Mouse (Mus musculus): ENCODE measurements around the gene Scnn1g. TPM values are rescaled to one million over a fixed set of nuclear protein-coding genes. Genes with fewer than 3 reads are reported as not detected.

Gene Scnn1g
- polyA plus RNA-seq, 1 experiment from 2014 or later = 0.91 TPM

DNA sequence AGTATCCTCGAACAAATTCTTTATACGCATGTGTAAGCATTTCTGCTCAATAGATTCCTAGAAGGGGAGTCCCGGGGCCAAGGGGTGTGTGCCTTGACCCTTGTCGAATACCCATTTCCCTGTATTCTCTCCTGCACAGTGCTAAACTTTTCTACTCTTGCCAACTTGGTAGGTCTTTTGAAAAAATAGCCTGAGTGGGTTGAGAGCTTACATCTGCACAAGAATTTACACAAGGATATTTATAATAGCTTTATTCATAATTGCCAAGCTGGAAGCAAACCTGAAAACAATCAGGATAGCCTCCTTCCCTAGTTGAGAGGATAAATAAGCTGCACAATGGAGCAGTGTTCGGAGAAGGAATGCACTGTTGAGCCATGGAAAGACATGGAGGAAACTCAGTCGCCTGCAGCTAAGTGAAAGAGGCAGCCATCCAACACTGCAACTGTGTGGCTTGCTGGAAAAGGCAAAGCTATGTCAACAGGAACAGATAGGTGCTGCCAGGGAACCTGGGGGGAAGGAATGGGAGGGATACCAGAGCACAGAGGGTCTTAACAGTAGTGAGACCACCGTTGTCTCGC, 51.5 kb downstream of the Scnn1g start:
- 75% methylated on average over 8 of the region's 8 CpGs for WGBS
- no peak overlapping the region for H3K4me3 ChIP-seq (ENCODE audit: low read depth, low read length)
- no peaks in the 10 kb centered on the region for H3K9me3 ChIP-seq (ENCODE audit: control insufficient read depth, low read depth, low read length)
- H3K27me3 ChIP-seq (ENCODE audit: control insufficient read depth, insufficient read depth, low read length) = no peaks in the 10 kb centered on the region
- no peaks in the 10 kb centered on the region for H3K4me1 ChIP-seq (ENCODE audit: control insufficient read depth, insufficient read depth, low read length)
- H3K27ac ChIP-seq (ENCODE audit: low read length) = no peak overlapping the region
- no peak for ATAC-seq (ENCODE audit: insufficient number of reproducible peaks, insufficient read depth, low FRiP score, low read depth)
- no peak overlapping the region for H3K4me2 ChIP-seq (replicated peaks; ENCODE audit: low read depth, low read length)
- no peaks in the 10 kb centered on the region for H3K36me3 ChIP-seq (ENCODE audit: control insufficient read depth, insufficient read depth, low read length)
- no peak overlapping the region for H3K9ac ChIP-seq (replicated peaks; ENCODE audit: low read depth, low read length)

DNA sequence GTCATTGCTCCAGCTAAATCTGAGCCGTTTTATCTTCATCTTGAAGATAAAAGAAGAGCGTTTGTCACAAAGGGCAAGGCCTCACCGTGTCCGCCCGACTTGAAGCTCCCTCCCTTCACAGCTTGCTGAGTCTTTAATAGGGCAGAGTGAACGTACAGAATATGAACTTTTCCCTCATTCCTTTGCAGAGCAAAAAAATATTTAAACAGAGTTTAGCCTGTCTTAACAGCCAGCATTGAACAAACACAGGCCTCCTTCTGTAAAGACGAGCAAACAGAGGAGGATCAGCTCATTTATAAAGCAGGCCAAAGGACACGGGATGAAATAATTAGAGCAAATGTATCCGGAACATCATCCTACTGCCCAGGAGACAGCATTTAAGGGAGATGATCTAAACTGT, 63.5 kb downstream of the Scnn1g start:
- H3K9me3 ChIP-seq (ENCODE audit: control insufficient read depth, low read depth, low read length) = no peaks in the 10 kb centered on the region
- H3K36me3 ChIP-seq (ENCODE audit: control insufficient read depth, insufficient read depth, low read length) = no peaks in the 10 kb centered on the region
- no peaks in the 10 kb centered on the region for H3K27me3 ChIP-seq (ENCODE audit: control insufficient read depth, insufficient read depth, low read length)
- no peaks in the 10 kb centered on the region for H3K4me1 ChIP-seq (ENCODE audit: control insufficient read depth, insufficient read depth, low read length)
- WGBS = 44% methylated on average over 9 of the region's 9 CpGs
- H3K27ac ChIP-seq (ENCODE audit: low read length) = no peak overlapping the region
- no peak overlapping the region for H3K9ac ChIP-seq (replicated peaks; ENCODE audit: low read depth, low read length)
- H3K4me2 ChIP-seq (replicated peaks; ENCODE audit: low read depth, low read length) = no peak overlapping the region
- ATAC-seq (ENCODE audit: insufficient number of reproducible peaks, insufficient read depth, low FRiP score, low read depth) = no peak
- no peak overlapping the region for H3K4me3 ChIP-seq (ENCODE audit: low read depth, low read length)

DNA sequence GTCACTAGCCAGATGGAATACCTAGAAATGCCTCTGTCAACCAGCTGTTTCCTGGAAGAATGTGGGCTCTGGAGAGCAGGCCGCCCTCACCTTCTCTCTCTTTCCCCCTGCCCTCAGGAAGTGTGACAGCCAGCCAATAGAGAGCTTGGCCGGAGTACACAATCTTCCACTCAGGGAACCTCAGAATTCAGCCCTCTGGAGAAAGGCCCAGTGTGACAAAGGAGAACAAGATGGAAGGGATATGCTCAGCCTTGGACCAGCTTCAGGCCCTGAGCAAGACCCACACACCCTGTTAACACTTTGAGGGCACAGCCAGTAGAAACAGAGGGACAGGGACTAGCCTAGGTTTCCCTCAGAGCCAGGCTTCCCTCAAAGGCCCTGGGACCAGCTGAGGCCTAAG, 68.2 kb downstream of the Scnn1g start:
- ATAC-seq (ENCODE audit: insufficient number of reproducible peaks, insufficient read depth, low FRiP score, low read depth) = no peak
- H3K4me3 ChIP-seq (ENCODE audit: low read depth, low read length) = no peak overlapping the region
- H3K27me3 ChIP-seq (ENCODE audit: control insufficient read depth, insufficient read depth, low read length) = no peaks in the 10 kb centered on the region
- H3K27ac ChIP-seq (ENCODE audit: low read length) = no peak overlapping the region
- 58% methylated on average over 2 of the region's 2 CpGs for WGBS
- H3K36me3 ChIP-seq (ENCODE audit: control insufficient read depth, insufficient read depth, low read length) = no peaks in the 10 kb centered on the region
- H3K9me3 ChIP-seq (ENCODE audit: control insufficient read depth, low read depth, low read length) = no peaks in the 10 kb centered on the region
- no peak overlapping the region for H3K4me2 ChIP-seq (replicated peaks; ENCODE audit: low read depth, low read length)
- no peak overlapping the region for H3K9ac ChIP-seq (replicated peaks; ENCODE audit: low read depth, low read length)
- no peaks in the 10 kb centered on the region for H3K4me1 ChIP-seq (ENCODE audit: control insufficient read depth, insufficient read depth, low read length)

DNA sequence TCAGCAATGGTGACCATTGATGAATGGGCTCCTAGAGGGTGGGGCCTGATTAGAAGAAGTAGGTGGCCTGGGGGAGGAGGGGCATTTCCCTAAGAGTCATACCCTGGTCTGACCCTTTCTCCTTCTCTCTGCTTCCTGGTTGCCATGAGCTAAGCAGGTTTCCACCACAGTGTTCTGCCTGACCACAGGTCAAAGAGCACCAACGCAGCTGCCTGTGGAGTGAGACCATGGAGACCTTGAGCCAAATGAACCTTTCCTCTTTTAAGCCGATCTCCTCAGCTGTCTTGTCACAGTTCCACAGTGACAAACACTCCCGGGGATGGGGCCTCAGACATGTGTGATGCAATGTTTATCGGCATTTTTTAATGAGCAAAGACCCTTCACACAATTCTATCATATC, 68.7 kb downstream of the Scnn1g start:
- H3K4me2 ChIP-seq (replicated peaks; ENCODE audit: low read depth, low read length) = no peak overlapping the region
- H3K36me3 ChIP-seq (ENCODE audit: control insufficient read depth, insufficient read depth, low read length) = no peaks in the 10 kb centered on the region
- H3K27ac ChIP-seq (ENCODE audit: low read length) = no peak overlapping the region
- no peak overlapping the region for H3K4me3 ChIP-seq (ENCODE audit: low read depth, low read length)
- no peaks in the 10 kb centered on the region for H3K9me3 ChIP-seq (ENCODE audit: control insufficient read depth, low read depth, low read length)
- ATAC-seq (ENCODE audit: insufficient number of reproducible peaks, insufficient read depth, low FRiP score, low read depth) = no peak
- no peaks in the 10 kb centered on the region for H3K4me1 ChIP-seq (ENCODE audit: control insufficient read depth, insufficient read depth, low read length)
- WGBS = 84% methylated on average over 4 of the region's 4 CpGs
- no peaks in the 10 kb centered on the region for H3K27me3 ChIP-seq (ENCODE audit: control insufficient read depth, insufficient read depth, low read length)
- no peak overlapping the region for H3K9ac ChIP-seq (replicated peaks; ENCODE audit: low read depth, low read length)

- Histone ChIP-seq H3K9me3 (ENCODE audit: control insufficient read depth, low read depth, low read length) (no peaks in the 10 kb centered on the region), H3K27ac (ENCODE audit: low read length) (no peak overlapping the region), H3K4me2 (replicated peaks; ENCODE audit: low read depth, low read length) (no peak overlapping the region), H3K36me3 (ENCODE audit: control insufficient read depth, insufficient read depth, low read length) (no peaks in the 10 kb centered on the region), H3K27me3 (ENCODE audit: control insufficient read depth, insufficient read depth, low read length) (no peaks in the 10 kb centered on the region), H3K4me1 (ENCODE audit: control insufficient read depth, insufficient read depth, low read length) (no peaks in the 10 kb centered on the region), H3K9ac (replicated peaks; ENCODE audit: low read depth, low read length) (no peak overlapping the region), H3K4me3 (ENCODE audit: low read depth, low read length) (no peak overlapping the region)
- 81% methylated on average over 3 of the region's 3 CpGs for WGBS
- no peak for ATAC-seq (ENCODE audit: insufficient number of reproducible peaks, insufficient read depth, low FRiP score, low read depth)
These were observed 71.7 kb downstream of the Scnn1g start for GRCm38 (mm10) chr7:121805811-121806496.

GRCm38 (mm10) chr7:121807726-121808580, 73.7 kb downstream of the Scnn1g start:
- Histone ChIP-seq H3K9ac (replicated peaks; ENCODE audit: low read depth, low read length) (no peak overlapping the region), H3K4me1 (ENCODE audit: control insufficient read depth, insufficient read depth, low read length) (no peaks in the 10 kb centered on the region), H3K4me3 (ENCODE audit: low read depth, low read length) (no peak overlapping the region), H3K36me3 (ENCODE audit: control insufficient read depth, insufficient read depth, low read length) (no peaks in the 10 kb centered on the region), H3K9me3 (ENCODE audit: control insufficient read depth, low read depth, low read length) (no peaks in the 10 kb centered on the region), H3K27me3 (ENCODE audit: control insufficient read depth, insufficient read depth, low read length) (no peaks in the 10 kb centered on the region), H3K4me2 (replicated peaks; ENCODE audit: low read depth, low read length) (no peak overlapping the region), H3K27ac (ENCODE audit: low read length) (no peak overlapping the region)
- ATAC-seq (ENCODE audit: insufficient number of reproducible peaks, insufficient read depth, low FRiP score, low read depth) = no peak
- WGBS = 73% methylated on average over 15 of the region's 15 CpGs

Other genes starting within 250 kb of the Scnn1g start
- 3.2 and 3.5 TPM in 2 replicates for gene Usp31, start 27.2 kb upstream of the Scnn1g start, polyA plus RNA-seq (2014; fragmentation: Nextera tagmentation; extraction: Ambion mirVana)
- gene Scnn1b, start 130.6 kb downstream of the Scnn1g start, polyA plus RNA-seq (2014; fragmentation: Nextera tagmentation; extraction: Ambion mirVana) = 0.42 and 0.51 TPM in 2 replicates
- gene Cog7, start 247.2 kb downstream of the Scnn1g start, polyA plus RNA-seq (2014; fragmentation: Nextera tagmentation; extraction: Ambion mirVana) = 20.5 and 22.5 TPM in 2 replicates

All from stomach, embryonic 14.5 days (tissue).